Comparison of ENCODE assay signal across 9 mouse cellular contexts in the genomic region with DNA sequence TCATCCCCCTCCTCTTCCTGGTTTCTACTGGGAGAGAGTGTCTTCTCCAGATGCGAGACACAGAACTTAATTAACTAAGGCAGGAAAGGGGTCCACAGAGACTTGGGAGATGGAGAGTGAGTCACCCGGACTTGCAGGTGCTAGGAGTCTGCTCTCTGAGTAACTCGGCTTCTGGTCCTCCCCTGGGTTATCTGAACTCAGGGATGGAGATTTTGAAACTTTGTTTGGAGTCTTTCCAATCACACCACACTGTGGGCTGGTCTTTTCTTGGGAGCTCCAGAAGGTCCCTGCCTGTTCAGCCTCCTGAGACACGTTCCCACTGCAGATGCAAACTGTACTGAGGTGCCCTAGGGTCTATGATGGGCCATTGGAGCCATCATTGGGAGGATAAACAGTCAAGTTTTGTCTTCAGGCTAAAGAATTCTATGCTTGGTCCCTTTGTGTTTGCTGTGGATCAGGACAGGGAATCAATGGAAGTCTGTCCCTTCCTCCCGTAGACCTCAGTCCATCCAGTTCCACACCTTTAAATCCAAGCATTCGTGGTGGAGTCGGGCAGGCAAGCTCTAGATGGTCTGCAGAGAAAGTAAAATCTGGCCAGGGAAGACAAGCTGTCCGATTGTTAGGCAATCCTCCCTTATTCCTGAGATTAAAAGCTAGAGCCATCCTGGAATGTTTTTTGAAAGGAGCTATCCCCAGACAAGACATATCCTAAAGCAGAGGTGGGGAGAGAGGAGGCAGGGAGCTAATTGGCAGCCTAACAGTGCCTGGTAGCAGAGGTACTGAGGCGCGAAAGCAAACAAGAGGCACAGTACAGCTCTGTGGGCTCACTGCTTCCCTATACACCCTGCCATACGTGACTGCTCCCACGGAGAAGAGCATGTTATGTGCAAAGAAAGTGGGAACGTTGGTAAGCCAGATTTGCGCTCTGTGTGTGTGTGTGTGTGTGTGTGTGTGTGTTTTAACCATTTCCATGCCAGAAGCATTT. TPM values are rescaled to one million over a fixed set of nuclear protein-coding genes. Genes with fewer than 3 reads are reported as not detected.
DNase-seq lines count a peak whose midpoint lies in the region; ATAC-seq and TF ChIP-seq lines count a peak whose summit lies in the region.
"Had no signal": no experiment of that assay in that cellular context is flagged by ENCODE, and none has a peak within 500 bp of the region (broad histone marks: within the 10 kb centered on the region; RNA-seq: fewer than 3 reads in every experiment).

No protein-coding gene starts in this region.

- peak; percentile 18 for DNase-seq in lung, embryonic 14.5 days
- no peak for DNase-seq in lung, postnatal 25 days (ENCODE audit: low spot score)
- peak; percentile 54 for DNase-seq in forebrain, embryonic 11.5 days (ENCODE audit: low spot score)
- DNase-seq in cerebellum, adult 9-11 months = no peak
- DNase-seq in thymus, postnatal 25 days = no peak
- DNase-seq in layer of hippocampus, adult 11-12 months (ENCODE audit: low spot score) = no peak

- peak overlapping the region; percentile 62 for H3K9ac ChIP-seq in lung, embryonic 14.5 days
- H3K9ac ChIP-seq in forebrain, embryonic 11.5 days (ENCODE audit: low read length) = peak overlapping the region; percentile 68; the same call in 1 of the 2 replicates
- peak overlapping the region; percentile 74 for H3K9ac ChIP-seq in intestine, embryonic 16.5 days (ENCODE audit: low read depth, low read length)
- peak overlapping the region; percentile 80 for H3K9ac ChIP-seq in midbrain, embryonic 13.5 days (replicated peaks)

- no peak overlapping the region for H3K27ac ChIP-seq in lung, embryonic 14.5 days (ENCODE audit: low read depth)
- H3K27ac ChIP-seq in forebrain, embryonic 11.5 days (ENCODE audit: low read depth, low read length) = no peak overlapping the region
- no peak overlapping the region for H3K27ac ChIP-seq in intestine, embryonic 16.5 days (ENCODE audit: low read length)
- no peak overlapping the region for H3K27ac ChIP-seq in midbrain, embryonic 13.5 days
- H3K27ac ChIP-seq: macrophage had no signal

- no peaks in the 10 kb centered on the region for H3K36me3 ChIP-seq in lung, embryonic 14.5 days (ENCODE audit: insufficient read depth)
- no peaks in the 10 kb centered on the region for H3K36me3 ChIP-seq in forebrain, embryonic 11.5 days (ENCODE audit: control insufficient read depth, insufficient read depth, low read length)
- no peaks in the 10 kb centered on the region for H3K36me3 ChIP-seq in intestine, embryonic 16.5 days (ENCODE audit: control insufficient read depth, insufficient read depth, low read length)
- no peaks in the 10 kb centered on the region for H3K36me3 ChIP-seq in midbrain, embryonic 13.5 days

- WGBS in lung, embryonic 14.5 days = 15% methylated on average over 14 of the region's 14 CpGs
- 6% methylated on average over 14 of the region's 14 CpGs for WGBS in forebrain, embryonic 11.5 days
- WGBS in intestine, embryonic 16.5 days = 22% methylated on average over 14 of the region's 14 CpGs
- 18% methylated on average over 14 of the region's 14 CpGs for WGBS in midbrain, embryonic 13.5 days

- H3K4me2 ChIP-seq in lung, embryonic 14.5 days = peak overlapping the region; percentile 99
- H3K4me2 ChIP-seq in forebrain, embryonic 11.5 days (ENCODE audit: low read depth, low read length, severe bottlenecking) = peak overlapping the region; percentile 73
- H3K4me2 ChIP-seq in intestine, embryonic 16.5 days (ENCODE audit: low read depth, low read length) = peak overlapping the region; percentile 97
- peak overlapping the region; percentile 86 for H3K4me2 ChIP-seq in midbrain, embryonic 13.5 days (replicated peaks)

- ATAC-seq in lung, embryonic 14.5 days (ENCODE audit: insufficient read depth) = peak; percentile 15; the same call in 1 of the 2 replicates
- ATAC-seq in forebrain, embryonic 11.5 days (replicated peaks; ENCODE audit: low FRiP score) = 0 out of 2 replicates have a peak, but pooled peaks have one; percentile 35
- 0 out of 2 replicates have a peak, but pooled peaks have one; percentile 42 for ATAC-seq in intestine, embryonic 16.5 days
- peak; percentile 62 for ATAC-seq in midbrain, embryonic 13.5 days

- TF ChIP-seq CTCF in lung, embryonic 14.5 days (IDR thresholded peaks at IDR 0.05; ENCODE audit: low read depth) = no peak

- H3K4me1 ChIP-seq in lung, embryonic 14.5 days (ENCODE audit: insufficient read depth) = no peaks in the 10 kb centered on the region
- 0 out of 2 replicates have a peak, but pooled peaks cover 4% of the 10 kb centered on the region for H3K4me1 ChIP-seq in forebrain, embryonic 11.5 days (replicated peaks; ENCODE audit: control insufficient read depth, insufficient read depth, low read length)
- H3K4me1 ChIP-seq in intestine, embryonic 16.5 days (ENCODE audit: control insufficient read depth, insufficient read depth, low read length) = peaks cover 10% of the 10 kb centered on the region; the same call in 1 of the 2 replicates
- peaks cover 14% of the 10 kb centered on the region for H3K4me1 ChIP-seq in midbrain, embryonic 13.5 days (replicated peaks)

- H3K27me3 ChIP-seq in lung, embryonic 14.5 days (ENCODE audit: insufficient read depth, low read length) = peaks cover 17% of the 10 kb centered on the region
- H3K27me3 ChIP-seq in forebrain, embryonic 11.5 days (ENCODE audit: control insufficient read depth, insufficient read depth, low read length) = peaks cover 10% of the 10 kb centered on the region; the same call in 1 of the 2 replicates
- H3K27me3 ChIP-seq in intestine, embryonic 16.5 days (replicated peaks; ENCODE audit: control insufficient read depth, insufficient read depth, low read length) = peaks cover 10% of the 10 kb centered on the region
- peaks cover 26% of the 10 kb centered on the region for H3K27me3 ChIP-seq in midbrain, embryonic 13.5 days

- H3K4me3 ChIP-seq in lung, embryonic 14.5 days (ENCODE audit: low read depth, low read length) = peak overlapping the region; percentile 58
- H3K4me3 ChIP-seq in forebrain, embryonic 11.5 days (ENCODE audit: low read depth, low read length) = peak overlapping the region; percentile 55
- H3K4me3 ChIP-seq in intestine, embryonic 16.5 days (ENCODE audit: low read length) = peak overlapping the region; percentile 69
- peak overlapping the region; percentile 64 for H3K4me3 ChIP-seq in midbrain, embryonic 13.5 days (replicated peaks)

- H3K9me3 ChIP-seq in lung, embryonic 14.5 days (ENCODE audit: low read depth, low read length) = no peaks in the 10 kb centered on the region
- no peaks in the 10 kb centered on the region for H3K9me3 ChIP-seq in forebrain, embryonic 11.5 days (ENCODE audit: control insufficient read depth, low read length)
- 0 out of 2 replicates have a peak, but pooled peaks cover 1% of the 10 kb centered on the region for H3K9me3 ChIP-seq in intestine, embryonic 16.5 days (ENCODE audit: control insufficient read depth, low read length)
- no peaks in the 10 kb centered on the region for H3K9me3 ChIP-seq in midbrain, embryonic 13.5 days

RNA-seq across cellular contexts. Expression of gene Colgalt2, which starts 1.2 kb away (rescaled TPM):
- 0.78 and 0.92 TPM in 2 replicates for polyA plus RNA-seq in lung, embryonic 14.5 days (2014; fragmentation: Nextera tagmentation; extraction: Ambion mirVana)
- polyA plus RNA-seq in forebrain, embryonic 11.5 days (2014; fragmentation: Nextera tagmentation; extraction: Ambion mirVana) = 2.1 and 2.2 TPM in 2 replicates
- 1.3 and 1.5 TPM in 2 replicates for polyA plus RNA-seq in intestine, embryonic 16.5 days (2015; fragmentation: Nextera tagmentation; extraction: Ambion mirVana)
- 2.2 and 2.3 TPM in 2 replicates for polyA plus RNA-seq in midbrain, embryonic 13.5 days (2015; fragmentation: Nextera tagmentation; extraction: Ambion mirVana)
- polyA plus RNA-seq: macrophage had no signal

RNA-seq across cellular contexts. Expression of gene Tsen15, which starts 14.4 kb away (rescaled TPM):
- 87.2 and 90.3 TPM in 2 replicates for polyA plus RNA-seq in lung, embryonic 14.5 days (2014; fragmentation: Nextera tagmentation; extraction: Ambion mirVana)
- 73.5 and 76.8 TPM in 2 replicates for polyA plus RNA-seq in forebrain, embryonic 11.5 days (2014; fragmentation: Nextera tagmentation; extraction: Ambion mirVana)
- 57.0 and 64.0 TPM in 2 replicates for polyA plus RNA-seq in intestine, embryonic 16.5 days (2015; fragmentation: Nextera tagmentation; extraction: Ambion mirVana)
- polyA plus RNA-seq in midbrain, embryonic 13.5 days (2015; fragmentation: Nextera tagmentation; extraction: Ambion mirVana) = 31.9 and 34.5 TPM in 2 replicates

Comparison
In these comparisons a context has a peak if more than half of its experiments do, and no peak if none do; other contexts are left out.
1. DNase-seq: peak in lung, embryonic 14.5 days (single experiment) and forebrain, embryonic 11.5 days (single experiment); none in lung, postnatal 25 days (single experiment), cerebellum, adult 9-11 months (single experiment), thymus, postnatal 25 days (single experiment) and layer of hippocampus, adult 11-12 months (single experiment).
2. Peak in every context shown above with its lines, with median percentiles within 50 percentile points of each other: ATAC-seq, H3K4me2 ChIP-seq, H3K4me3 ChIP-seq and H3K9ac ChIP-seq.